Mouse (Mus musculus) olfactory bulb, adult 2 months (tissue): ENCODE measurements around the gene Cd300lf.

ENCODE experiments used
- CTCF ChIP-seq: fragments of 200-500 bp; IDR thresholded peaks from 2 replicates; pipeline ENCODE4 v1.5.1; 2012; ENCODE audit warnings: low read depth, mild to moderate bottlenecking, low read length, moderate library complexity; ENCODE audit not compliant: insufficient read depth
- POLR2A ChIP-seq: fragments of 200-500 bp; IDR thresholded peaks from 2 replicates; pipeline ENCODE4 v1.6.1; 2012; ENCODE audit warnings: mild to moderate bottlenecking, low read depth, low read length, moderate library complexity; ENCODE audit not compliant: insufficient read depth

DNA sequence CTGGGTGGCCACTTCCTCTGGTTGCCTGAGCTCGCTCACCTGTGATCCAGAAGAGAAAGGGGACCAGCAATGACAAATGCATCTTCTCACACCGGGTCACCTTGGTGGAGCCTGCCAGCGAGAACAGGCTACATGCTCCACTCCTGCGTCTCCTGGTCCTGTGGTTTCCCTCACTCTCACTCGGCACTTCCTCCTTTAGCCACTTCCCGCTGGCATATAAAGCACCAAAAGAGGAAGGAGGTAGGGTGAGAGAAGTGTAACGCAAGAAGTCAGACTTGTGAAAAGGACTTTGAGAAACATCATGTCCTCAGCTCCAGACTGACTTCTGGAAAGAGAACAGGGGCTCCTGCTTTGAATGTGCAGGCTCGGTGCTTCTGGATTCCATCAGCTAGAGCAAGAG is at the start of gene Cd300lf:
- no peak for TF ChIP-seq CTCF
- TF ChIP-seq POLR2A = no peak
